Mouse (Mus musculus) Muller cell, postnatal 12 days (primary cell): ENCODE results near the gene Capn5.
"Not testable (repeated sequence)": the region's sequence is repeated elsewhere in the genome, so short reads cannot be mapped to it uniquely, and the experiment has no call there.

ENCODE experiments used
- DNase-seq: peaks from one replicate; pipeline ENCODE4 v3.0.0-alpha.2; 2015; ENCODE audit errors: inconsistent ontology term

Gene Capn5

GRCm38 (mm10) chr7:98177929-98178559 lies at the start of gene Capn5:
Gene Capn5, minus strand, starts transcription at chr7:98178274.
- DNase-seq = peak; percentile 95

GRCm38 (mm10) chr7:98223796-98224195 lies 45.7 kb upstream of the Capn5 start:
- no peak for DNase-seq

GRCm38 (mm10) chr7:98216713-98217112 lies 38.6 kb upstream of the Capn5 start:
- DNase-seq = peak; percentile 19

GRCm38 (mm10) chr7:98202946-98203345 lies 24.9 kb upstream of the Capn5 start:
- no peak for DNase-seq

GRCm38 (mm10) chr7:98201493-98202028 lies 23.5 kb upstream of the Capn5 start:
- no peak for DNase-seq

- DNase-seq = no peak
Observed at GRCm38 (mm10) chr7:98200396-98200795, 22.3 kb upstream of the Capn5 start.

GRCm38 (mm10) chr7:98199381-98199780 lies 21.3 kb upstream of the Capn5 start, which contains the start of gene B3gnt6:
Gene B3gnt6, minus strand, starts transcription at chr7:98199481.
- no peak for DNase-seq

- no peak for DNase-seq
Observed at GRCm38 (mm10) chr7:98195151-98195801, 17.2 kb upstream of the Capn5 start.

GRCm38 (mm10) chr7:98194026-98194792 lies 16.1 kb upstream of the Capn5 start:
- DNase-seq = peak; percentile 29

GRCm38 (mm10) chr7:98193515-98194025 lies 15.5 kb upstream of the Capn5 start:
- DNase-seq = peak; percentile 44

GRCm38 (mm10) chr7:98191571-98192250 lies 13.6 kb upstream of the Capn5 start:
- peak; percentile 45 for DNase-seq

GRCm38 (mm10) chr7:98190578-98190977 lies 12.5 kb upstream of the Capn5 start:
- no peak for DNase-seq

GRCm38 (mm10) chr7:98189745-98190144 lies 11.7 kb upstream of the Capn5 start:
- DNase-seq = no peak

GRCm38 (mm10) chr7:98188680-98189079 lies 10.6 kb upstream of the Capn5 start:
- DNase-seq = no peak

- DNase-seq = no peak
Observed at GRCm38 (mm10) chr7:98188238-98188637, 10.2 kb upstream of the Capn5 start.

- DNase-seq = not testable (repeated sequence)
Observed at GRCm38 (mm10) chr7:98187332-98187731, 9.3 kb upstream of the Capn5 start.

GRCm38 (mm10) chr7:98186637-98187036 lies 8.6 kb upstream of the Capn5 start:
- peak; percentile 50 for DNase-seq

GRCm38 (mm10) chr7:98185326-98185725 lies 7.3 kb upstream of the Capn5 start:
- DNase-seq = no peak

- no peak for DNase-seq
Observed at GRCm38 (mm10) chr7:98178560-98179231, 622 bp upstream of the Capn5 start.

- no peak for DNase-seq
Observed at GRCm38 (mm10) chr7:98177566-98177928, 527 bp downstream of the Capn5 start.

- DNase-seq = no peak
Observed at GRCm38 (mm10) chr7:98177071-98177485, 996 bp downstream of the Capn5 start.
